Mouse (Mus musculus) heart, embryonic 16.5 days (tissue): Measurements from ENCODE around the gene N4bp1. TPM values are rescaled to one million over a fixed set of nuclear protein-coding genes. Genes with fewer than 3 reads are reported as not detected.

Source experiments
- ATAC-seq: fragments of 200-750 bp; cut with Nextera tagmentation; replicated peaks from 2 replicates; pipeline ENCODE4 v1.8.0; 2017; ENCODE audit warnings: moderate number of reproducible peaks; ENCODE audit not compliant: insufficient read depth, low FRiP score; ENCODE audit errors: extremely low read depth
- H3K27ac ChIP-seq: fragments of 300-500 bp; sonication (generic); 2 replicates; pipeline ENCODE4 v1.5.1; 2014; ENCODE audit warnings: mild to moderate bottlenecking, low read length, control low read depth, moderate library complexity
- H3K27me3 ChIP-seq: fragments of 300-500 bp; sonication (generic); 2 replicates; pipeline ENCODE4 v1.6.1; 2014; ENCODE audit warnings: low read length, mixed read lengths; ENCODE audit not compliant: control insufficient read depth, insufficient read depth
- H3K36me3 ChIP-seq: fragments of 300-500 bp; sonication (generic); 2 replicates; pipeline ENCODE4 v1.6.1; 2014; ENCODE audit not compliant: control insufficient read depth, insufficient read depth
- H3K4me1 ChIP-seq: fragments of 300-500 bp; sonication (generic); 2 replicates; pipeline ENCODE4 v1.6.1; 2014; ENCODE audit warnings: low read length, mixed read lengths; ENCODE audit not compliant: control insufficient read depth, insufficient read depth
- H3K4me2 ChIP-seq: fragments of 300-500 bp; sonication (generic); 2 replicates; pipeline ENCODE4 v1.6.1; 2014; ENCODE audit warnings: low read depth, mild to moderate bottlenecking, control low read depth, low read length
- H3K4me3 ChIP-seq: fragments of 300-500 bp; sonication (generic); 2 replicates; pipeline ENCODE4 v1.5.1; 2014; ENCODE audit warnings: mild to moderate bottlenecking, control low read depth, low read length
- H3K9ac ChIP-seq: fragments of 300-500 bp; sonication (generic); 2 replicates; pipeline ENCODE4 v1.6.1; 2014; ENCODE audit warnings: low read length, control low read depth
- H3K9me3 ChIP-seq: fragments of 300-500 bp; sonication (generic); replicated peaks from 2 replicates; pipeline ENCODE4 v1.6.1; 2016; ENCODE audit warnings: low read length; ENCODE audit not compliant: control insufficient read depth
- WGBS: fragments of 180-500 bp; shearing (Covaris S2); extraction: QIAGEN DNeasy Blood & Tissue Kit; methylation state at CpG from one replicate; pipeline ENCODE4 v1.1.7; 2014; 5-methylcytosine and 5-hydroxymethylcytosine counted together
- polyA plus RNA-seq: library from polyadenylated mRNA; unstranded; fragments of >200 nt; fragmentation: Nextera tagmentation; extraction: Ambion mirVana; gene quantifications from 2 replicates; pipeline ENCODE4 v1.2.1, GENCODE M21; 2015

N4bp1 gene
- polyA plus RNA-seq, 1 experiment from 2014 or later: 5.8 TPM

DNA sequence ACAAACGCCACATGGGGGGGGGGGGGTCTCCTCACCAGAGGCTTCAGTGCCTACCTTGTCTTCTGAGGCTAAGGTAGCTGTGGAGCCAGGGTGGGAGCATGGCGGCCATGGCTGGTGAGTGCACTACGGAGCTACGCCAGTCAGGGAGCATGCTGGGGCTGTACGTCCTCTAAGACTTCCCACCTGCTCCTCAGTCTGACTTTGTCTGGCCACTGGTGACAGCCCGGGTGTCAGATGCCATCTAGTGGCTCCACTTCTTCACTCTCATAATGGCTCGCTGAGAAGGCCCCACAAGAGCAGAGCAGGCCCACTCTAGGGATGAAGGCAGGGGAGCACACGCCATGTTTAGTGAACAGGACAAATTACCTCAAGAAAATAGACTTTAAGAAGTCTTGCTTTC is 41.2 kb downstream of the N4bp1 start:
- no peak overlapping the region for H3K4me3 ChIP-seq
- H3K9ac ChIP-seq: no peak overlapping the region
- no peaks in the 10 kb centered on the region for H3K4me1 ChIP-seq
- ATAC-seq: peak; percentile 43
- no peaks in the 10 kb centered on the region for H3K9me3 ChIP-seq
- no peaks in the 10 kb centered on the region for H3K27me3 ChIP-seq
- peaks cover 30% of the 10 kb centered on the region for H3K36me3 ChIP-seq
- 51% methylated on average over 8 of the region's 8 CpGs for WGBS
- H3K4me2 ChIP-seq: no peak overlapping the region
- H3K27ac ChIP-seq: no peak overlapping the region

DNA sequence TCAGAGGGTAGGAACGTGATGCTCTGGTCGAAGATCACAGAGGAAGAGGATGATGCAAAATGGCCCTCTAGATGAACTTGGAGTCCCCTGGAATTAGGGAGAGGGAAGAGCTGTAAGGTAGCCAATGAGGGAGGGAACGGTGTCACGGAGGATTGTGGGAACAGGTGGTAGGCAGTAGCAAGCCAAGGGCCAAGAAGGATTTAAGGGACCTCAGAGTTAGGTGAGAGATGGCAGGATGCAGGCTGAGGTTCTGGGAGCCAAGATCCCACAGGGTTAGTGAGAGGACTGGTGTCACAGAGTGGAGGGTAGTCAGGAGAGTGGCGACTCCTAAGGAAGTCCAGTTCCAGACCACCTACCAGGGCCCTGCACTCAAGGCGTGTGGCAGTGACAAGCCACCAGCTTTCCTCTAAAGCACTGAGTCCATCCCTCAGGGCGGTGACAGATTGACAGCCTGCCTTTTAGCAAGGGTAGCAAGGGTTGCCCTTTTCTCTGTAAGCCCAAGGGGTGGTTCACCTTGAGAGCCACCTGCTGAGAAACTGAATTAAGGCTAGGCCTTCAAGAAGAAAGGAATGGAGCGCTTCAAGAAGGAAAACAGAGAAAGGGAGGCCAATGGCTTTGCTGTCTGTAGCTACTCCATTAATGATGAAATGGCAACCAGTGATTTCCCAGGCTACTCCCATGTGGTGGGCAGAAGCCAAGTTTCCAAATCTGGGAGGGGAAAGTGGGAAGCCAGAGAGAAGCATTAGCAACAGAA is 43.3 kb downstream of the N4bp1 start:
- Histone ChIP-seq H3K9ac (no peak overlapping the region), H3K27ac (no peak overlapping the region), H3K4me3 (no peak overlapping the region), H3K4me2 (no peak overlapping the region), H3K9me3 (no peaks in the 10 kb centered on the region), H3K36me3 (peaks cover 22% of the 10 kb centered on the region), H3K27me3 (no peaks in the 10 kb centered on the region), H3K4me1 (no peaks in the 10 kb centered on the region)
- no peak for ATAC-seq
- 88% methylated on average over 8 of the region's 8 CpGs for WGBS

DNA sequence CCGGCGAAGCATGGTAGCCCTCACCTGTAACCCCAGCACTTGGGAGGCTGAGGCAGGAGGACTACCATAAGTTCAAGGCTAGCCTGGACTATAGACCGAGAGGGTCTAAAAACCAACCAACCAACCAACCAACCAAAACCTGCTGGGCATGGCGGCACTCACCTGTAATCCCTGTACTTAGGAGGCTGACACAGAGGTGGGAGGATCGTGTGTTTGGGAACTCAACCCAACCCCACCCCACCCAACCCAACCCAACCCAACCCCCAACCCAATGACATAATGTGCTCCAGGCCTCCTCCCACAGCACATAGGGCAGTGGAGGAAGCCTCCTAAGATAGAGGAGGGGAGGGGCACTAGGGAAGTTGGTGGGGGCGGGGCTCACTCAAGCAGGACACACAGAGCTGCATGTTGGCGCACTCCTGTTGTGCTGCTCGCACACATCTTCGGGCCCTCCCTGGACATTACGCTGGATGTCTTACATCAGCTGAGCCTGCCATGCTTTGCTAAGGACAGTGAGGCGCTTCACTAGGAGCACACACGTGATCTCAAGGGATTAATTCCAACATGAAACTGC is 44.9 kb downstream of the N4bp1 start:
- Histone ChIP-seq H3K9me3 (no peaks in the 10 kb centered on the region), H3K36me3 (peaks cover 20% of the 10 kb centered on the region), H3K4me1 (0 out of 2 replicates have a peak, but pooled peaks cover under 1% of the 10 kb centered on the region), H3K4me2 (no peak overlapping the region), H3K27ac (no peak overlapping the region), H3K27me3 (no peaks in the 10 kb centered on the region), H3K9ac (no peak overlapping the region), H3K4me3 (no peak overlapping the region)
- WGBS: 96% methylated on average over 12 of the region's 12 CpGs
- ATAC-seq: no peak

DNA sequence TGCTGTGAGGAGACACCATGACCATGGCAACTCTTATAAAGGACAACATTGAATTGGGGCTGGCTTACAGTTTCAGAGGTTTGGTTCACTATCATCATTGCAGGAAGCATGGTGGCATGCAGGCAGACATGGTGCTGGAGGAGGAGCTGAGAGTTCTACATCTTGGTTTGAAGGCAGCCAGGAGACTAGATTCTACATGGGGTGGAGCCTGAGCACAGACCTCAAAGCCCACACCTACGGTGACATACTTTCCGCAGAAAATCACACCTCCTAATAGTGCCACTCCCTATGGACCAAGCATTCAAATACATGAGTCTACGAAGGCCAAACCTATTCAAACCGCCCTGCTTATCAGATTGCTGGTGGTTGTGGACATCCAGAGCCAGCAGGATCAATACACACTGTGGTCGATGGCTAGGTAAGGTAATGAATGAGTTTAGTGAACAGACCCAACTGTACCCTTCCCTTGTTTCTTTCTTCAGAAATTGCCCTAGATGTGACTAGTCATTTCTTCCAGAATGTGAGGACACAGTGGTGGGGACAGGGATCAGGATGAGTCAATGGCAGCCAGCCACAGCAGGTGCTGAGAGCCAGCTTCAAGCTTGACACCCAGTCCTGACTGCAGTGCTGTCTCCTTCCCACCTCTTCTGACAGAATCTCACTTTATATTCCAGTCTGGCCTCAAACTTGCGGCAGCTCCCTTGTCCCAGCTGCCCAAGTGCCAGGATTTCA is 46.2 kb downstream of the N4bp1 start:
- peaks cover 14% of the 10 kb centered on the region for H3K36me3 ChIP-seq
- 90% methylated on average over 6 of the region's 6 CpGs for WGBS

GRCm38 (mm10) chr8:86837234-86837633 is 47.8 kb downstream of the N4bp1 start:
- 0 out of 2 replicates have a peak, but pooled peaks cover 3% of the 10 kb centered on the region for H3K4me1 ChIP-seq
- no peaks in the 10 kb centered on the region for H3K9me3 ChIP-seq
- H3K4me2 ChIP-seq: no peak overlapping the region
- no peak overlapping the region for H3K27ac ChIP-seq
- no peak overlapping the region for H3K9ac ChIP-seq
- ATAC-seq: no peak
- H3K4me3 ChIP-seq: no peak overlapping the region
- peaks cover 7% of the 10 kb centered on the region; the same call in 1 of the 2 replicates for H3K36me3 ChIP-seq
- WGBS: 81% methylated on average over 2 of the region's 2 CpGs
- H3K27me3 ChIP-seq: no peaks in the 10 kb centered on the region

More for the DNA sequence above, 46.2 kb downstream of the N4bp1 start:
- ATAC-seq: no peak
- Histone ChIP-seq H3K4me1 (0 out of 2 replicates have a peak, but pooled peaks cover 3% of the 10 kb centered on the region), H3K9ac (no peak overlapping the region), H3K9me3 (no peaks in the 10 kb centered on the region), H3K4me3 (no peak overlapping the region), H3K27ac (no peak overlapping the region), H3K27me3 (no peaks in the 10 kb centered on the region), H3K4me2 (no peak overlapping the region)

- Histone ChIP-seq H3K4me2 (no peak overlapping the region), H3K4me3 (no peak overlapping the region), H3K4me1 (0 out of 2 replicates have a peak, but pooled peaks cover 3% of the 10 kb centered on the region), H3K27me3 (no peaks in the 10 kb centered on the region), H3K36me3 (peaks cover 1% of the 10 kb centered on the region; the same call in 1 of the 2 replicates), H3K9ac (no peak overlapping the region), H3K27ac (no peak overlapping the region), H3K9me3 (no peaks in the 10 kb centered on the region)
- ATAC-seq: no peak
Observed at GRCm38 (mm10) chr8:86835881-86836280, 49.2 kb downstream of the N4bp1 start.

GRCm38 (mm10) chr8:86834496-86835260 is 50.4 kb downstream of the N4bp1 start:
- Histone ChIP-seq H3K9me3 (no peaks in the 10 kb centered on the region), H3K4me2 (no peak overlapping the region), H3K4me3 (no peak overlapping the region), H3K4me1 (0 out of 2 replicates have a peak, but pooled peaks cover 3% of the 10 kb centered on the region), H3K27me3 (no peaks in the 10 kb centered on the region), H3K9ac (no peak overlapping the region), H3K27ac (no peak overlapping the region), H3K36me3 (no peaks in the 10 kb centered on the region; the same call in 1 of the 2 replicates)
- no peak; the same call in 1 of the 2 replicates for ATAC-seq
- 51% methylated on average over 8 of the region's 8 CpGs for WGBS

DNA sequence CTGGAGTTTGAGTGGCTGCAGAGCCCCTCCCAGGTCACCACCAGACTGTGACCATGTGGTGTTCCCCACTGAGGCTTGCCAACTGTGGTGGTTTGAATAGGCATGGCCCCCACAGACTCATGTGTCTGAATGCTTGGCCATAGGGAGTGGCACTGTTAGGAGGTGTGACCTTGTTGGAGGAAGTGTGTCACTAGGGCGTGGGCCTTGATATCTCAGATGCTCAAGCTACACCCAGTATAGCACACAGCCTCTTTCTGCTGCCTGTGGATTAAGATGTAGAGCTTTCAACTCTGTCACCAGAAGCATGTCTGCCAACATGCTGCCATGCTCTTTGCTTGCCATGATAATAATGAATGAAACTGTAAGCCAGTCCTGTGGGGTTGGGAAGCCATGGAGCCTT is 51.1 kb downstream of the N4bp1 start:
- no peaks in the 10 kb centered on the region for H3K27me3 ChIP-seq
- no peak for ATAC-seq
- WGBS: 85% methylated on average over 1 of the region's 1 CpGs

More for the DNA sequence above, 51.1 kb downstream of the N4bp1 start:
- Histone ChIP-seq H3K36me3 (no peaks in the 10 kb centered on the region), H3K4me1 (0 out of 2 replicates have a peak, but pooled peaks cover 3% of the 10 kb centered on the region), H3K27ac (no peak overlapping the region), H3K9ac (no peak overlapping the region), H3K4me3 (no peak overlapping the region), H3K9me3 (no peaks in the 10 kb centered on the region), H3K4me2 (no peak overlapping the region)
